Mouse (Mus musculus): ENCODE measurements at regions not wholly inside any gene's neighbourhood (a gene's known extent, or its start where the extent isn't known, plus 50 kb on each side); places are given as distances from the start of the nearest gene placed in this dataset.

DNA sequence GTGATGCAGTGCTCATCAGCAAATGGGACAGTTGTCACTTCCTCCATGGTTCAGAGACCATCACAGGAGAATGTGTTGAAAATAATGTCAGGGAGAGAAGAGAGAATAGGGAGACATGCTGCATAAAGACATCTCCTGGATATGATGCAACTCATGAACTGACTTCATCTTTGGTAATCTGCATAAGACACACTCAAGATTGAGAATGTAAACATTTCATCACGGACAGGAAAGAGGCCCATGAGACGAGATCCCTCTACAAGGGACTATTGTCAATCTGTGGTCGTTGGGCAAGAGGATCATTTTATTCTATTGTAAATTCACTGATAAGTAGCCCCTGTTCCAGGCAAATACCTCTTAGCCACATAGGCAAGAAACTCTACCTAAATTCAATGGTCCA is 273.6 kb downstream of the Gm11361 start:
- Histone ChIP-seq H3K27ac (replicated peaks) (no peak overlapping the region), H3K9me3 (ENCODE audit: control insufficient read depth, low read length) (0 out of 2 replicates have a peak, but pooled peaks cover 3% of the 10 kb centered on the region), H3K36me3 (ENCODE audit: control insufficient read depth, insufficient read depth, low read length) (no peaks in the 10 kb centered on the region), H3K4me3 (ENCODE audit: low read depth, low read length) (no peak overlapping the region), H3K4me1 (replicated peaks; ENCODE audit: control insufficient read depth, insufficient read depth) (no peaks in the 10 kb centered on the region; the same call in 1 of the 2 replicates), H3K9ac (ENCODE audit: low read length) (no peak overlapping the region), H3K4me2 (replicated peaks; ENCODE audit: low read depth) (no peak overlapping the region), H3K27me3 (ENCODE audit: control insufficient read depth, insufficient read depth, low read length) (no peaks in the 10 kb centered on the region)
- TF ChIP-seq EP300 (optimal IDR thresholded peaks at IDR 0.05) = no peak
- TF ChIP-seq CTCF (IDR thresholded peaks at IDR 0.05; ENCODE audit: low read depth) = no peak
- no peak for DNase-seq (ENCODE audit: low spot score)
- ATAC-seq (ENCODE audit: low FRiP score, low TSS enrichment) = no peak
- 74% methylated on average over 3 of the region's 3 CpGs for WGBS

DNA sequence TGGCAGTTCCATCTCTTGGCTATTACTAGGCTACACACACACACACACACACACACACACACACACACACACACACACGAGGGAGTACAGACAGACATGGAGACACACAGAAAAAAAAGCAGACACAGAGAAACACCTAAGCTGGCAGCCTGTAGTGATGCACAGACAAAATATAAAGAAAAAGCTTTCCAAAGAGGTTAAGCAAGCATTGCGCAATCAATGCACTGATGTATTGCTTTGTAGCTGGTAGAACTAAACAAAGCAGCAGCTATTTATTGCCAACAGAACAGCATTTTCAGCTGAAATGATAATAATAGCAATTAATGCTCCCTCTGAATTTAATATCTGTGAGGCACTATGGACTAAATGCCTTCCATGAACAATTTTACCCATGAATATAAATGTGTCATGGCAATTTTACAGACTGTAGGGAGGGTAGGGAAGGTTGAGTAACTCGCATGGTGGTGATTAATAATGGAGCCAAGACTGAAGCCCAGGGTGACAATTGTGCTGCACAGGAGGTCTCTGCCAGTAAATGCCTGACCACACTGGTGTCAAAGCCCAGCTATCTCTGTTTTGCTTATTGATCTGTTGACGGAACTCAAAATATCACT is 271.7 kb downstream of the Gm11361 start:
- Histone ChIP-seq H3K36me3 (ENCODE audit: control insufficient read depth, insufficient read depth, low read length) (no peaks in the 10 kb centered on the region), H3K27ac (replicated peaks) (no peak overlapping the region), H3K4me1 (replicated peaks; ENCODE audit: control insufficient read depth, insufficient read depth) (no peaks in the 10 kb centered on the region; the same call in 1 of the 2 replicates), H3K9ac (ENCODE audit: low read length) (no peak overlapping the region), H3K27me3 (ENCODE audit: control insufficient read depth, insufficient read depth, low read length) (no peaks in the 10 kb centered on the region), H3K9me3 (ENCODE audit: control insufficient read depth, low read length) (0 out of 2 replicates have a peak, but pooled peaks cover 3% of the 10 kb centered on the region), H3K4me2 (replicated peaks; ENCODE audit: low read depth) (no peak overlapping the region), H3K4me3 (ENCODE audit: low read depth, low read length) (no peak overlapping the region)
- WGBS = 71% methylated on average over 4 of the region's 4 CpGs
- no peak for DNase-seq (ENCODE audit: low spot score)
- no peak for TF ChIP-seq EP300 (optimal IDR thresholded peaks at IDR 0.05)
- TF ChIP-seq CTCF (IDR thresholded peaks at IDR 0.05; ENCODE audit: low read depth) = no peak
- ATAC-seq (ENCODE audit: low FRiP score, low TSS enrichment) = no peak

DNA sequence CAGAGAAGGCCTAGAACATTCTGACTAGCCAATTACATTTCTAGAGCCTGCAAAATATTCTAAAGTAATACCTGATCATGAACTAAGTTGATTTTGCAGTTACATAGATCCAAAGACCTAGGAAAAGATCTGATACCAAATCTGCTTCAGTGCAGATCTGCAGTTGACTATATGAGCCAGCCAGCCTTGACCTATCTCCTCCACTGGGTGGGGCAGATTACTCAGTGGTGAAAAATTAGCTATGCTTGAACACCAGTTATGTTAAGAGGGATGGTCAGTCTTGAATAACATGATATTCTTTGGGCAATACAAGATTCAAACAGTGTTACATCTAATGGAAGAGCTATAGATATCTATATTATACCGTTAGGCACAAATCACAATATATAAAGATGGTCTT is 269.0 kb downstream of the Gm11361 start:
- DNase-seq (ENCODE audit: low spot score) (no peak), ATAC-seq (ENCODE audit: low FRiP score, low TSS enrichment) (no peak)
- 95% methylated on average over 1 of the region's 1 CpGs for WGBS
- no peaks in the 10 kb centered on the region for H3K4me1 ChIP-seq (replicated peaks; ENCODE audit: control insufficient read depth, insufficient read depth)
- no peaks in the 10 kb centered on the region for H3K36me3 ChIP-seq (ENCODE audit: control insufficient read depth, insufficient read depth, low read length)
- H3K9ac ChIP-seq (ENCODE audit: low read length) = no peak overlapping the region
- TF ChIP-seq EP300 (optimal IDR thresholded peaks at IDR 0.05) (no peak), CTCF (IDR thresholded peaks at IDR 0.05; ENCODE audit: low read depth) (peak; percentile 37)
- 0 out of 2 replicates have a peak, but pooled peaks cover 3% of the 10 kb centered on the region for H3K9me3 ChIP-seq (ENCODE audit: control insufficient read depth, low read length)
- H3K4me3 ChIP-seq (ENCODE audit: low read depth, low read length) = no peak overlapping the region
- H3K27ac ChIP-seq (replicated peaks) = no peak overlapping the region
- no peak overlapping the region for H3K4me2 ChIP-seq (replicated peaks; ENCODE audit: low read depth)
- no peaks in the 10 kb centered on the region for H3K27me3 ChIP-seq (ENCODE audit: control insufficient read depth, insufficient read depth, low read length)

DNA sequence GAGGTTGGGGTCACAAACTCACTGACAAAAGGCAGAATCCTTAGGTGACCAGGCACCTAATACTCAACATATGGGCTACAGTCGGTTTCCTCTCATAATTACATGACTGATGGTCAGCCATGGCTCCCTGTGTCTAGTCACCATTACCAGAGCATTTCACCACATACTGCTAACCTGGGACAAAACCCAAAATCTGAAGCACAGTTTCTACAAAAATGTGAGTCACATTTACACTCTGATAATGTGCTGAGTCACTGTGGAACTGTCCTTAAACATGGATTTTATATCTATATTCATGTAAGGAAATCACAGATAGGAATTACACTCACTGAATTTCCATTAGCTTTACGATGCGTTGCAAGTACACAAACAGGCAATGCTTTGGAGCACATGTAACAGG is 267.1 kb downstream of the Gm11361 start:
- H3K4me3 ChIP-seq (ENCODE audit: low read depth, low read length) = no peak overlapping the region
- H3K4me1 ChIP-seq (replicated peaks; ENCODE audit: control insufficient read depth, insufficient read depth) = no peaks in the 10 kb centered on the region
- H3K4me2 ChIP-seq (replicated peaks; ENCODE audit: low read depth) = no peak overlapping the region
- DNase-seq (ENCODE audit: low spot score) (no peak), ATAC-seq (ENCODE audit: low FRiP score, low TSS enrichment) (no peak)
- H3K9me3 ChIP-seq (ENCODE audit: control insufficient read depth, low read length) = no peaks in the 10 kb centered on the region
- no peak for TF ChIP-seq CTCF (IDR thresholded peaks at IDR 0.05; ENCODE audit: low read depth)
- TF ChIP-seq EP300 (optimal IDR thresholded peaks at IDR 0.05) = no peak
- no peak overlapping the region for H3K9ac ChIP-seq (ENCODE audit: low read length)
- no peaks in the 10 kb centered on the region for H3K36me3 ChIP-seq (ENCODE audit: control insufficient read depth, insufficient read depth, low read length)
- H3K27me3 ChIP-seq (ENCODE audit: control insufficient read depth, insufficient read depth, low read length) = no peaks in the 10 kb centered on the region
- H3K27ac ChIP-seq (replicated peaks) = no peak overlapping the region
- 90% methylated on average over 3 of the region's 3 CpGs for WGBS

DNA sequence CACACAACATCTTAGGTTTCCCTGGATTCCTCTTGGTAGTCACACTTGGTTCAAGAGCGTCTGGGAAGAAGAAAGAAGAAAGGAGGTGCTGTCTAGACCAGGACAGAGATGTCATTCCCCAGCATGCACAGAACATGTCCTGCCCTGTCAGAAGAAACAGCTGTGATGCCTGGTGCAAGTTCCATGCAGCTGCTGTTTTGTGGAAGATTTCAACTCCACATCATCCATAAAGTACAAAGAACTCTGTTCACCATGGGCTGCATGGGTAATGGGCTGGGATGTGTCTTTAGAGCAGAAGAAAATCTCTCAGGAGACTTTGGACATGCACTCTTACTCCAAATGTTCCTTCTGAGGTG is 262.8 kb downstream of the Gm11361 start:
- TF ChIP-seq EP300 (optimal IDR thresholded peaks at IDR 0.05) (no peak), CTCF (IDR thresholded peaks at IDR 0.05; ENCODE audit: low read depth) (no peak)
- WGBS = 64% methylated on average over 1 of the region's 1 CpGs
- H3K9ac ChIP-seq (ENCODE audit: low read length) = no peak overlapping the region

DNA sequence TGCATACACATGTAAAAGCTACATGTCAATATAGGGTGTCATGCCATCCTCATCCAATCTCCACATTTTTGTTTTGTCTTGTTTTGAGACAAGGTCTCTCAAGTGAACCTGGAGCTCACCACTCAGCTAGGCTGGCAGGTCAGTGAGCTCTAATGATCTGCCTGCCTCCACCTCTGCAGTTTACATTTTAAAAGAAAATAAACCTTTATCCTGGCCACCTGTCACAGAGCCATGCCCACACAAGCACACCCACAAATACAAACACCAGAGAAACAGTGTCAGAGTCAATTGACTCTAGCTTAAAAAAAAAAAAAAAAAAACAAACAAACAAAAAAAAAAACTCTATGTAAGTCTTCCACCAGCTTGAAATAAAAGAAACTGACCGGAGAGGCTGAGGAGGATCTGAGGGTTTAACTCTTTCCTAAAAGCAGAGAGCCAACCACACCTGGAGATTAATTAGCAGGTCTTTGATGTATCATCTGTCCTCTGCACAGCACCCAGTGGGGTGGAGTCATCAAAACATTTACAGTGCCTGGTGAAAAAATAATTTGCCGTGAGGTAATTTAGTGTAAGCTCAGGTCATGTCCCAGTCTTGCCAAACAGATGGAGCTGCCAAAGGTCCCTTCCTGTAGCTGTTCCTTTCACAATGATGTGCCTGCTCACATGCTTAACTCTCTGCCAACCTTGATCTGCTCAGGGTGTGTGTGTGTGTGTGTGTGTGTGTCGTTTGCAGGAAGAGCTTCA is 262.2 kb downstream of the Gm11361 start:
- no peak for DNase-seq (ENCODE audit: low spot score)
- Histone ChIP-seq H3K27me3 (ENCODE audit: control insufficient read depth, insufficient read depth, low read length) (no peaks in the 10 kb centered on the region), H3K36me3 (ENCODE audit: control insufficient read depth, insufficient read depth, low read length) (no peaks in the 10 kb centered on the region), H3K9me3 (ENCODE audit: control insufficient read depth, low read length) (no peaks in the 10 kb centered on the region), H3K4me1 (replicated peaks; ENCODE audit: control insufficient read depth, insufficient read depth) (no peaks in the 10 kb centered on the region), H3K4me2 (replicated peaks; ENCODE audit: low read depth) (no peak overlapping the region), H3K4me3 (ENCODE audit: low read depth, low read length) (no peak overlapping the region), H3K9ac (ENCODE audit: low read length) (no peak overlapping the region), H3K27ac (replicated peaks) (no peak overlapping the region)
- ATAC-seq (ENCODE audit: low FRiP score, low TSS enrichment) = peak; percentile 15; the same call in 1 of the 2 replicates
- 45% methylated on average over 3 of the region's 3 CpGs for WGBS
- TF ChIP-seq EP300 (optimal IDR thresholded peaks at IDR 0.05) (no peak), CTCF (IDR thresholded peaks at IDR 0.05; ENCODE audit: low read depth) (no peak)

More for the DNA sequence above, 262.8 kb downstream of the Gm11361 start:
- Histone ChIP-seq H3K36me3 (ENCODE audit: control insufficient read depth, insufficient read depth, low read length) (no peaks in the 10 kb centered on the region), H3K9me3 (ENCODE audit: control insufficient read depth, low read length) (no peaks in the 10 kb centered on the region), H3K4me2 (replicated peaks; ENCODE audit: low read depth) (no peak overlapping the region), H3K4me1 (replicated peaks; ENCODE audit: control insufficient read depth, insufficient read depth) (no peaks in the 10 kb centered on the region), H3K4me3 (ENCODE audit: low read depth, low read length) (no peak overlapping the region), H3K27me3 (ENCODE audit: control insufficient read depth, insufficient read depth, low read length) (no peaks in the 10 kb centered on the region), H3K27ac (replicated peaks) (no peak overlapping the region)
- DNase-seq (ENCODE audit: low spot score) (no peak), ATAC-seq (ENCODE audit: low FRiP score, low TSS enrichment) (no peak; the same call in 1 of the 2 replicates)
